Mouse (Mus musculus) adrenal gland, adult 8-10 months (tissue): Measurements from ENCODE around the gene Ccdc60. TPM values are rescaled to one million over a fixed set of nuclear protein-coding genes. Genes with fewer than 3 reads are reported as not detected.

Source experiments
- DNase-seq: peaks from one replicate; pipeline ENCODE4 v3.0.0; 2022
- total RNA-seq, 4 experiments: library from RNA; stranded (reverse); gene quantifications; 2 replicates each; pipeline ENCODE4 v1.2.4; 2022

The Ccdc60 gene
- total RNA-seq, 4 experiments from 2014 or later: not detected

- no peak for DNase-seq
Observed at GRCm38 (mm10) chr5:116271511-116272227, 17.1 kb downstream of the Ccdc60 start.

DNA sequence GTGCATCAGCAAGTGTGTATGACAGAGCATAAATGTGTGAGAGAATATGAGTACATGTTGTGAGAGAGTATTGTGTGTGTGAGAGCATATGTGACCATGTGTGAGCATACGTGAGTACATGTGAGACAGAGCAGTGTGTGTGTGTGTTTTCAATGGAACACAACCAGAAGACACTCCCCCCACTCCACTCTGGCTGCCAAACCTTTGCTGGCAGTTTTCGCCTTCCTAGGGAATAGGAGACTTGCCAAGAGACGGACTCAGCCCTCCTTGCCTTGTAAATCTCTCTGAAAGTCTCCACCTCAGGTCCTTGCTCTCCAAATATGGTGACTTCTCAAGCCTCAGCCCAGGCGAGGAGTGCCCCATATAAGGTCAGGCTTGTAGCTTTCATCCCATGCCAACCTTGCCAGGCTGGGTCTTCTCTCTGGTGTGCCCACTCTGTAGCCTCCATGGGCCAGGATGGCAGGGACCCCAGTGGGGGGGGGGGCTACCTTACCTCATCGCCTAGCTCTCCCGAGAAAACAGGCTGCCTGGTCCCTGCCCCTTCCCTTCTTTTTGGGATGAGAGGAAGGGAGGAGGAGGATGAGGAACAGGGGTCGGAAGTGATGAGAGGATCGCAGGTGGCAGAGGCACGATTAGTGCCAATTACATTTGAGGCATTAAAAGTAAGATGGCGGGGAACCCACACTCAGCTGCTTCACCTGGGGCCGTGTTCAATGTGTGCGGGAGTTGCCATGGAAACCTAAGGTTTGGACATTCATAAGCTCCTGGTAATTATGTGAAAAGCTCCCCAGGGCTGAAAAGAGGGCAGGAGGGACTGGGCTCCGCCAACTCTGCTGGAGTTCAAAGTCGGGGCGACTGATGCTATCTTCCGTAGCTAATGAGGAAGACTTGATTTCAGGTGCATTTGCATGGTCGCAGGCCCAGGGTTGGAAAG, 19.3 kb downstream of the Ccdc60 start:
- no peak for DNase-seq

DNA sequence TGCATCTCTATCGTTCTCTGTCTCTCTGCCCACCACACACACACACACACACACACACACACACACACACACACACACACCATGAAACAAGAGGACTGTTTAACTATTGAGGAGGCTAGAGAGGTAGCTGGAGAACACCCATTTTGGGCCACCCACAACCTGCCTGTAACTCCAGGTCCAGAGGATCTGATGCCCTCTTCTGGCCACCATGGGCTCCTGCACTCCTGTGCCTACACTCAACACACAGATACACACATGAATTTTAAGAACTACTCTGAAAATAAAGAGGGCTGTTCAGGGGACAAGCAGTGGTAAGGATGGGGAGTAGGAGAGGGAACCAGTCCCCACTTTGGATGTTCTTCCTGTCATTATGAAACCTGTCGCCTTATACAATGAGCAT, 26.1 kb downstream of the Ccdc60 start:
- DNase-seq: no peak

- no peak for DNase-seq
Observed at GRCm38 (mm10) chr5:116261944-116262343, 26.8 kb downstream of the Ccdc60 start.

GRCm38 (mm10) chr5:116260356-116260755, 28.4 kb downstream of the Ccdc60 start:
- no peak for DNase-seq

- DNase-seq: no peak
Observed at GRCm38 (mm10) chr5:116258321-116258860, 30.4 kb downstream of the Ccdc60 start.

GRCm38 (mm10) chr5:116253914-116254313, 34.9 kb downstream of the Ccdc60 start:
- DNase-seq: no peak

DNA sequence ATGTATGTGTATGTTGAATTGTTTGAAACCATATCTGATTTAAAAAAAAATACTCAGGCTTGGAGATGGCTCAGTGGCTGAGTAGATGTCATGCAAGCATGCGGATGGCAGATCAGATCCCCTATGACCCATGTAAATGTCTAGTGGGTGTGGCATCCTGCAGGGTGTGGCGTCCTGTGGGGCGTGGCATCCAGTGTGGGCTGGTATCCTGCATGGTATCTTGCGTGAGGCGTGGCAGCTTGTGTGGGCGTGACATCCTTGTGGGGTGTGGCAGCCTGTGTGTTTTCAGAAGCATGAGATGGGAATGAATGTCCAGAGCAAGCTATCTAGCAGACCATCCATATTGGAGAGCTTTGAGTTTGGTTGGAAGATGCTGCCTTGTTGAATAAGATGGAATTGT, 36.6 kb downstream of the Ccdc60 start:
- no peak for DNase-seq

DNA sequence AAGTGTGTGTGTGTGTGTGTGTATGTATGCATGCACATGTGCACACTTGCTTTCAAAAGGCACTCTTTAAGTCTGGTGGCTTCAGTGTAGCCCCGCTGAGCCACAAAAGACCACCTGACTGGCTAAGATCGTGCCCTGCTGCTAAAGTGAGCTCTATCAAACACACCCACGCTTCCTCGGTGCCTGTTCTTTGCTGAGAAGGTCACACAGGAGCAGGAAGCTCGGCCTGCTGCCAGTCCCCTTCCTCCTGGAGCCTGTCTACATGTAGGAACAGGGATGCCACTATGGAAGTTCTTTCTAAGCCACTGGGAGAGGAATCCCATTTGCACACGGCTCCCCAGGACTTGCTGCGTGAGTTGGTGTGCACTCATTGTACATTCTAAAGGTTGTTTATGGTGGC, 42.1 kb downstream of the Ccdc60 start:
- DNase-seq: no peak

DNA sequence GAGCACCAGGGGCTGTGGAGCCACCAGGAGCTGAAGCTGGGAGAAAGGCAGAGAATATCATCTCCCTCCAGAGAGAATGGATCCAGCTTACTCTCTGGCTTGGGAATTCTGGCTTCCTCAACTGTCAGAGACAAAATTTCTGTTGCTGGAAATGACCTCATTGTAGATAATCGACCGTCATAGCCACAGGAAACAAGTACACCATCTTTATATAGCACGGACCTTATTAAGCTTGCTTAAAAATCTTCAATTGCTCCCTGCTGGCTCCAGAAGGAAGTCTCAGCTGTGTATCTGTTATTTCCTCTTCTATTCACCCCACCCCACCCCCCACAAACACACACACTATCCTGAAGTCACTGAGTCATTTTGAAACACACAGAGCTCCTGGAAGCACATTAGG, 44.3 kb downstream of the Ccdc60 start:
- no peak for DNase-seq

GRCm38 (mm10) chr5:116243622-116244021, 45.2 kb downstream of the Ccdc60 start:
- DNase-seq: no peak

- peak; percentile 10 for DNase-seq
Observed at GRCm38 (mm10) chr5:116231841-116232643, 56.7 kb downstream of the Ccdc60 start.

DNA sequence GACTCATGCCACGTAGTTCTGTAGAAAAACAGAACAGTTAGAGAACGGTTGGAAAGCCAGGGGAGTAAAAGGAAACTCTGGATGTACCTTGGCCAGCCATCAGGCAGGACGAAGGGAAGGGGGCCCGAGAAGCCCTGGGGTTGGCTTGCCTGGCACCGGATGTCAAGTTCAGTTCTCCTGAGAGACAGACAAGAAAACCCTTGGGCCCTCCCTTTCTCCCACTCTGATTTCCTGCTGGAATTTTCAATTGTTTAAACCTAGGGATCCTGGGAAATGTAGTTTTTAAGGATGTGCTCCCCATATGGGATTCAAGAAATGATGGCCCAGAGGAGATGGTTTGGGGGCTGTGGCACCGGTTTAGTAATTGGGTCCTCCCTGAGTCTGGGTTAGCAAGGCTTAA, 60.4 kb downstream of the Ccdc60 start:
- no peak for DNase-seq

GRCm38 (mm10) chr5:116224023-116224422, 64.8 kb downstream of the Ccdc60 start:
- DNase-seq: no peak

DNA sequence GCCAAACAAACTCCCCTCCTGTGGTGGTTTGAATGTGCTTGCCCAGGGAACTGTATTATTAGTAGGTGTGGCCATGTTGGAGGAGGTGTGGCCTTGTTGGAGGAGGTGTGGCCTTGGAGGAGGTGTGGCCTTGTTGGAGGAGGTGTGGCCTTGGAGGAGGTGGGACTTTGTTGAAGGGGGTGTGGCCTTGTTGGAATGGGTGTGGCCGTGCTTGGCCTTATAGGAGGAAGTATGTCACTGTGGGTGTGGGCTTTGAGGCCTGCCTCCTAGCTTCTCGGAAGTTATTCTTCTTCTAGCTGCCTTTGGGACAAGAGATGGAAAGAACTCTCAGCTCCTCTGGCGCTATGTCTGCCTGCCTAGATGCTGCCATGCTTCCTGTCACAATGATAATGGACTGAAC, 66.9 kb downstream of the Ccdc60 start:
- DNase-seq: no peak

GRCm38 (mm10) chr5:116219288-116219687, 69.5 kb downstream of the Ccdc60 start:
- no peak for DNase-seq

DNA sequence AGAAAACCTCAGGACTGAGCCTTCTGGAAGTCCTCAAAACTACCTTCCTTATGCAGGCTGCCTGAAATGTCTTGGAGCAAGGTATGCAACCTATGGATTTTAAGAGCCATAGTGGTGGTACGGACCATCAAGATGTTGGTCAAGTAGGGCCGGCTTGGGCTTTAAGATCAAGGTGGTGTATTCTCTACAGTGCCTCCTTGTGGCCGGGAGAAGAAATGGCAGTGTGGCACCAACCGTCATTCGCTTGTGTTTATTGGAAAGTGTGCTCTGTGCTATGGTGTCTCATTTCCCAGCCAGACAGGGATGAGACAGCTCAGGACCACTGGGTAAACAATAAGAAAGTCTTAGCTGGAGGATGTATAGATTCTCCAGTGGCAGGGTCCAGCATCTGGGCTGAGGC, 76.1 kb downstream of the Ccdc60 start:
- DNase-seq: no peak

DNA sequence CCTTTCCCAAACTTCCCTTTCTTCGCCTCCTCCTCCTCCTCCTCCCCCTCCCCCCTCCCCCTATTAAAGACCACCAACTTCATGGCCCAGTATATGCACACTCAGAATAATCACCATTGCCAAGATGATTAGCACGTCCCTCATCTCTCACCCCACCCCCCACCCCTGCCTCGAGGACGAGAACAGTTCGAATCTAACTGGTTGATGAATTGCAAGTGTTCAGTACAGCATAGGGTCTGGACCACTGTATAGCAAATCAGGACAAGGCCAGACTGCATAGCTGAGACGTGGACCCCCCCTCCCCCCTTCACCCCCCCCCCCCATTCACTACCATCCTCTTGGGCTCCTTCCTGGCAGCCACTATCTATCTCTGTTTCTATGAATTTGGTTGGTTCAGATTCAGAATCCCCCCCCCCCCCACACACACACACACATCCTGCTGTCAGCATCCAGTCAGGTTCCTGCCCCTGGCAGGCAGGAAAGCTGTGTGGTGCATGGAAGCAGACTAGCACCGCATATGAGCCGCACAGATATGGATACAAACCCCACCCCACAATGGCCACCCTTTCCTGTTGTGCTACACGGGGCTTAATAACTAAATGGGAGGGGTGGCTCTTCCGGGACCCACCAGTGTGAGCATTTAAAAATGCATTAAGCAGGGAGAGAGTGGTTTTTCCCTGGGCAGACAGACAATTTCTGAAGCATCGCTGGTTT, 79.2 kb downstream of the Ccdc60 start:
- DNase-seq: no peak

- no peak for DNase-seq
Observed at GRCm38 (mm10) chr5:116208741-116209368, 79.9 kb downstream of the Ccdc60 start.

- no peak for DNase-seq
Observed at GRCm38 (mm10) chr5:116202692-116203091, 86.1 kb downstream of the Ccdc60 start.

DNA sequence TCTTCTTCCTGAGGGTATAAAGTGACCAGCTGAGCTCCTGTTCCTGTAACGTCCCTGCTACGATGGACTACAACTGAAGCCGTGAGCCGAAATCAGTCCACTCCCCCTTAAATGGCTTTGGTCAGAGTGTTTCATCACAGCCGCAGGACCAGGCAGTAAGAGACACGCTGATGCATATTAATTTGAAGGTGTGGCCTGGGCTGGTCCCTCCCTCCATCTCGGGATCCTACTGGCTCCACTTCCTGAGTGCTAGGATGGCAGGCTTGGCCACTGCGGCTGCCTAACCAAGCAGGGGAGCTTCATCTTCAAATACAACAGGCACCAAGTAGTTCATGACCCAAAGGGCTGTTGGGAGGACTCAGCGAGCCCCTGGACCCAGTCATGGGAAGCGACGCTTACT, 94.3 kb downstream of the Ccdc60 start:
- DNase-seq: no peak
